Mouse (Mus musculus) lung, adult 2 months (tissue): ENCODE data around the gene Rhot2.

Source experiments
- CTCF ChIP-seq: fragments of 200-500 bp; IDR thresholded peaks from 2 replicates; pipeline ENCODE4 v1.5.1; 2011; ENCODE audit warnings: mild to moderate bottlenecking, low read length, control low read depth; ENCODE audit not compliant: insufficient read depth
- POLR2A ChIP-seq: fragments of 200-500 bp; IDR thresholded peaks from 2 replicates; pipeline ENCODE4 v1.6.1; 2011; ENCODE audit warnings: low read depth, mild to moderate bottlenecking, control low read depth, low read length, borderline replicate concordance; ENCODE audit errors: extremely low read depth

- TF ChIP-seq CTCF (no peak), POLR2A (no peak)
Observed at GRCm38 (mm10) chr17:25824362-25825142, 20.1 kb downstream of the Rhot2 start.
